Mouse (Mus musculus) kidney, adult 2 months (tissue): ENCODE measurements around the gene Cdc42. TPM values are rescaled to one million over a fixed set of nuclear protein-coding genes. Genes with fewer than 3 reads are reported as not detected.

Source experiments
- DNase-seq: peaks from one replicate; pipeline ENCODE4 v3.0.0; 2021
- H3K27ac ChIP-seq: fragments of 200-500 bp; 2 replicates; pipeline ENCODE4 v1.5.1; 2012; ENCODE audit warnings: low read depth, low read length, control low read depth, inconsistent platforms; ENCODE audit not compliant: insufficient read depth
- H3K27me3 ChIP-seq: fragments of 200-500 bp; replicated peaks from 2 replicates; pipeline ENCODE4 v1.6.1; 2012; ENCODE audit warnings: mild to moderate bottlenecking, moderate library complexity, low read length, inconsistent platforms; ENCODE audit not compliant: control insufficient read depth, insufficient read depth
- H3K36me3 ChIP-seq: fragments of 200-500 bp; 2 replicates; pipeline ENCODE4 v1.6.1; 2012; ENCODE audit warnings: mild to moderate bottlenecking, moderate library complexity, low read length, inconsistent platforms; ENCODE audit not compliant: control insufficient read depth, insufficient read depth
- H3K4me1 ChIP-seq: fragments of 200-500 bp; 2 replicates; pipeline ENCODE4 v1.6.1; 2011; ENCODE audit warnings: low read length; ENCODE audit not compliant: control insufficient read depth, insufficient read depth
- H3K4me3 ChIP-seq: fragments of 200-500 bp; 2 replicates; pipeline ENCODE4 v1.5.1; 2011; ENCODE audit warnings: mild to moderate bottlenecking, low read depth, low read length, control low read depth; ENCODE audit not compliant: insufficient read depth
- CTCF ChIP-seq: fragments of 200-500 bp; conservative IDR thresholded peaks from 2 replicates; pipeline ENCODE4 v1.5.1; 2011; ENCODE audit warnings: low read depth, mild to moderate bottlenecking, control low read depth, low read length, moderate library complexity, mixed read lengths; ENCODE audit not compliant: insufficient read depth, insufficient read length
- POLR2A ChIP-seq: fragments of 200-500 bp; IDR thresholded peaks from one replicate; pipeline ENCODE4 v1.6.1; 2011; ENCODE audit warnings: low read depth, low read length, control low read depth
- WGBS: fragments of 180-500 bp; shearing (Covaris S2); methylation state at CpG from one replicate; pipeline ENCODE4 v1.1.7; 2018; 5-methylcytosine and 5-hydroxymethylcytosine counted together
- polyA plus RNA-seq: library from polyadenylated mRNA; depleted of rRNA; stranded (reverse); fragments of >200 nt; gene quantifications from 2 replicates; pipeline ENCODE4 v1.2.3, GENCODE M21; 2012

Cdc42 gene
- polyA plus RNA-seq, 1 experiment, result 116 TPM

GRCm38 (mm10) chr4:137388983-137389382 is 31.5 kb upstream of the Cdc42 start:
- peak overlapping the region; percentile 99 for H3K27ac ChIP-seq
- TF ChIP-seq POLR2A (no peak), CTCF (no peak)
- peaks cover 7% of the 10 kb centered on the region for H3K4me1 ChIP-seq

GRCm38 (mm10) chr4:137388059-137388794 is 30.7 kb upstream of the Cdc42 start:
- peak; percentile 69 for TF ChIP-seq POLR2A
- no peak for TF ChIP-seq CTCF
- under 1% methylated on average over 46 of the region's 46 CpGs for WGBS
- DNase-seq, result peak; percentile 93

More at GRCm38 (mm10) chr4:137388983-137389382, 31.5 kb upstream of the Cdc42 start:
- WGBS, result 12% methylated on average over 6 of the region's 6 CpGs
- Histone ChIP-seq H3K4me3 (peak overlapping the region; percentile 97), H3K27me3 (no peaks in the 10 kb centered on the region), H3K36me3 (no peaks in the 10 kb centered on the region)
- peak; percentile 89 for DNase-seq

GRCm38 (mm10) chr4:137387482-137388058 is 30.1 kb upstream of the Cdc42 start:
- Histone ChIP-seq H3K4me3 (peak overlapping the region; percentile 97), H3K4me1 (peaks cover 7% of the 10 kb centered on the region), H3K27ac (peak overlapping the region; percentile 99), H3K27me3 (no peaks in the 10 kb centered on the region), H3K36me3 (no peaks in the 10 kb centered on the region)
- TF ChIP-seq CTCF, result no peak
- TF ChIP-seq POLR2A, result no peak
- under 1% methylated on average over 20 of the region's 20 CpGs for WGBS
- no peak for DNase-seq

More at GRCm38 (mm10) chr4:137388059-137388794, 30.7 kb upstream of the Cdc42 start:
- peaks cover 7% of the 10 kb centered on the region for H3K4me1 ChIP-seq
- no peaks in the 10 kb centered on the region for H3K36me3 ChIP-seq
- H3K27ac ChIP-seq, result peak overlapping the region; percentile 99
- peak overlapping the region; percentile 97 for H3K4me3 ChIP-seq
- no peaks in the 10 kb centered on the region for H3K27me3 ChIP-seq

GRCm38 (mm10) chr4:137380702-137381605 is 23.4 kb upstream of the Cdc42 start:
- no peak overlapping the region for H3K4me3 ChIP-seq
- peak overlapping the region; percentile 9; the same call in 1 of the 2 replicates for H3K27ac ChIP-seq
- 28% methylated on average over 15 of the region's 16 CpGs for WGBS
- H3K27me3 ChIP-seq, result no peaks in the 10 kb centered on the region
- TF ChIP-seq POLR2A (no peak), CTCF (no peak)
- no peaks in the 10 kb centered on the region for H3K36me3 ChIP-seq
- peaks cover 9% of the 10 kb centered on the region; the same call in 1 of the 2 replicates for H3K4me1 ChIP-seq
- no peak for DNase-seq

GRCm38 (mm10) chr4:137379713-137380255 is 22.3 kb upstream of the Cdc42 start:
- DNase-seq, result no peak
- no peak overlapping the region for H3K27ac ChIP-seq

GRCm38 (mm10) chr4:137379085-137379484 is 21.6 kb upstream of the Cdc42 start:
- DNase-seq, result no peak
- no peak for TF ChIP-seq CTCF
- no peak for TF ChIP-seq POLR2A
- WGBS, result 88% methylated on average over 3 of the region's 3 CpGs

More at GRCm38 (mm10) chr4:137379713-137380255, 22.3 kb upstream of the Cdc42 start:
- TF ChIP-seq POLR2A, result no peak
- TF ChIP-seq CTCF, result no peak
- 84% methylated on average over 10 of the region's 10 CpGs for WGBS
- Histone ChIP-seq H3K27me3 (no peaks in the 10 kb centered on the region), H3K4me3 (no peak overlapping the region), H3K36me3 (no peaks in the 10 kb centered on the region), H3K4me1 (peaks cover 9% of the 10 kb centered on the region; the same call in 1 of the 2 replicates)

More at GRCm38 (mm10) chr4:137379085-137379484, 21.6 kb upstream of the Cdc42 start:
- Histone ChIP-seq H3K4me1 (peaks cover 9% of the 10 kb centered on the region; the same call in 1 of the 2 replicates), H3K4me3 (no peak overlapping the region), H3K36me3 (no peaks in the 10 kb centered on the region), H3K27ac (no peak overlapping the region), H3K27me3 (no peaks in the 10 kb centered on the region)
